Mouse (Mus musculus) liver, postnatal 0 days (tissue): ENCODE data around the gene Hist1h2bk. TPM values are rescaled to one million over a fixed set of nuclear protein-coding genes. Genes with fewer than 3 reads are reported as not detected.

Source experiments
- ATAC-seq: fragments of 200-750 bp; cut with Nextera tagmentation; 2 replicates; pipeline ENCODE4 v1.8.0; 2017; ENCODE audit warnings: mild to moderate bottlenecking, moderate library complexity
- DNase-seq: peaks from one replicate; pipeline ENCODE4 v3.0.0-alpha.2; 2016
- H3K27ac ChIP-seq: fragments of 300-500 bp; sonication (generic); 2 replicates; pipeline ENCODE4 v1.5.1; 2014; ENCODE audit warnings: antibody characterized with exemption, moderate library complexity, mild to moderate bottlenecking, low read depth
- H3K27me3 ChIP-seq: fragments of 300-500 bp; sonication (generic); 2 replicates; pipeline ENCODE4 v1.6.1; 2014; ENCODE audit warnings: low read length, control low read depth, mixed read lengths; ENCODE audit not compliant: insufficient read depth
- H3K36me3 ChIP-seq: fragments of 300-500 bp; sonication (generic); replicated peaks from 2 replicates; pipeline ENCODE4 v1.6.1; 2014; ENCODE audit warnings: mild to moderate bottlenecking, control low read depth, low read length, moderate library complexity, mixed read lengths; ENCODE audit not compliant: insufficient read depth
- H3K4me1 ChIP-seq: fragments of 300-500 bp; sonication (generic); 2 replicates; pipeline ENCODE4 v1.6.1; 2014; ENCODE audit warnings: antibody characterized with exemption, mild to moderate bottlenecking, control low read depth; ENCODE audit not compliant: insufficient read depth
- H3K4me2 ChIP-seq: fragments of 300-500 bp; sonication (generic); 2 replicates; pipeline ENCODE4 v1.6.1; 2014; ENCODE audit warnings: low read depth, mild to moderate bottlenecking, low read length, moderate library complexity, mixed read lengths
- H3K4me3 ChIP-seq: fragments of 300-500 bp; sonication (generic); 2 replicates; pipeline ENCODE4 v1.5.1; 2014; ENCODE audit warnings: low read depth, low read length
- H3K9ac ChIP-seq: fragments of 300-500 bp; sonication (generic); replicated peaks from 2 replicates; pipeline ENCODE4 v1.6.1; 2014; ENCODE audit warnings: mild to moderate bottlenecking, moderate library complexity
- H3K9me3 ChIP-seq: fragments of 300-500 bp; sonication (generic); 2 replicates; pipeline ENCODE4 v1.6.1; 2016; ENCODE audit warnings: mild to moderate bottlenecking, control low read depth, low read length, mixed read lengths
- CTCF ChIP-seq: sonication (generic); IDR thresholded peaks from 2 replicates; pipeline ENCODE4 v1.5.1; 2016; ENCODE audit warnings: antibody characterized with exemption, low read depth
- EP300 ChIP-seq: IDR thresholded peaks from 2 replicates; pipeline ENCODE4 v1.6.1; 2016; ENCODE audit warnings: antibody characterized with exemption, low read depth, mild to moderate bottlenecking
- WGBS: fragments of 180-500 bp; shearing (Covaris S2); extraction: QIAGEN DNeasy Blood & Tissue Kit; methylation state at CpG from one replicate; pipeline ENCODE4 v1.1.7; 2014; ENCODE audit not compliant: insufficient replicate concordance; 5-methylcytosine and 5-hydroxymethylcytosine counted together
- polyA plus RNA-seq: library from polyadenylated mRNA; unstranded; fragments of >200 nt; fragmentation: Nextera tagmentation; extraction: Ambion mirVana; gene quantifications from 2 replicates; pipeline ENCODE4 v1.2.1, GENCODE M21; 2015

Gene Hist1h2bk
- polyA plus RNA-seq, 1 experiment from 2014 or later: 2.2 TPM

DNA sequence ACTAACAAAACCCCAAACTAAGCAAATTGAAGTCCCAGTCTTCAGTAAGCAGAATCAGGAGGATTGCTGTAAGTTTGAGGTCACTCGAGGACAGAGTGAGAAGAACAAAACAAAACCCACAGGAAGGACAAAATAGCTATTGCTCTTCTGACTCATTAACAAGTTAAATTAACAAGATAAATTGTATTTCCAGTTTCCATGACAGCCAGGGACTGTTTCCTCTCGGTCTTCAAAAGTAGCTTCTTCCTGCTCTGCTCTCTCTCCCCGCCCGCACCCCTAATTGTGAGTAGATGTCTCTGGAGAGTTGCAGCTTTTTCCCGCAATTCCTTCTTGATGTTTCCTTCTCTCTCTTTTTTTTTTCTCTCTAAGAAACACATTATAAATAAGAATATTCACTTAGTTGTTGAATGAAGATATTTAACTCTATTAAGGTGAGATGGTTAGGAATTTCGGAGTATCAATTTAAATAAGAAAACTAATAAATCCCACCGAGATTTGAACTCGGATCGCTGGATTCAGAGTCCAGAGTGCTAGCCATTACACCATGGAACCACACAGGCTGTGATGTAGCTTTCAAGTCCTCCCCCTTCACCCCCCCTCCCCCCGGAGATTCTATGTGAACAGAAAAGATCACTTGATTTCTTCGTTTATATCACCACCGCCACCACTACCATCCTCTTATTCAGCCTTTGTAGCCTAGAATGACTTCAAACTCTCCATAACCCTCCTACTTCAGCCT lies 39.4 kb upstream of the Hist1h2bk start:
- 3% methylated on average over 12 of the region's 12 CpGs for WGBS
- ATAC-seq: no peak
- DNase-seq: peak; percentile 59
- Histone ChIP-seq H3K4me1 (peaks cover 20% of the 10 kb centered on the region), H3K27me3 (peaks cover 65% of the 10 kb centered on the region), H3K36me3 (no peaks in the 10 kb centered on the region), H3K9ac (no peak overlapping the region), H3K4me2 (peak overlapping the region; percentile 66), H3K9me3 (no peaks in the 10 kb centered on the region), H3K27ac (no peak overlapping the region), H3K4me3 (peak overlapping the region; percentile 44)
- no peak for TF ChIP-seq EP300
- TF ChIP-seq CTCF: no peak

GRCm38 (mm10) chr13:21996840-21997185 lies 38.9 kb upstream of the Hist1h2bk start:
- H3K9ac ChIP-seq: no peak overlapping the region
- no peak for DNase-seq
- peaks cover 66% of the 10 kb centered on the region for H3K27me3 ChIP-seq
- no peaks in the 10 kb centered on the region for H3K9me3 ChIP-seq
- peaks cover 20% of the 10 kb centered on the region for H3K4me1 ChIP-seq
- no peaks in the 10 kb centered on the region for H3K36me3 ChIP-seq
- TF ChIP-seq EP300 (no peak), CTCF (no peak)
- peak overlapping the region; percentile 66 for H3K4me2 ChIP-seq
- ATAC-seq: no peak
- no peak overlapping the region for H3K27ac ChIP-seq
- peak overlapping the region; percentile 9; the same call in 1 of the 2 replicates for H3K4me3 ChIP-seq
- 2% methylated on average over 13 of the region's 13 CpGs for WGBS

- 7% methylated on average over 21 of the region's 21 CpGs for WGBS
- Histone ChIP-seq H3K36me3 (no peaks in the 10 kb centered on the region), H3K4me2 (peak overlapping the region; percentile 66), H3K27ac (no peak overlapping the region), H3K4me1 (peaks cover 20% of the 10 kb centered on the region), H3K9ac (no peak overlapping the region), H3K27me3 (peaks cover 66% of the 10 kb centered on the region), H3K4me3 (peak overlapping the region; percentile 9; the same call in 1 of the 2 replicates), H3K9me3 (no peaks in the 10 kb centered on the region)
- ATAC-seq: no peak
- TF ChIP-seq EP300 (no peak), CTCF (no peak)
- no peak for DNase-seq
Observed at GRCm38 (mm10) chr13:21997201-21997820, 38.4 kb upstream of the Hist1h2bk start.

DNA sequence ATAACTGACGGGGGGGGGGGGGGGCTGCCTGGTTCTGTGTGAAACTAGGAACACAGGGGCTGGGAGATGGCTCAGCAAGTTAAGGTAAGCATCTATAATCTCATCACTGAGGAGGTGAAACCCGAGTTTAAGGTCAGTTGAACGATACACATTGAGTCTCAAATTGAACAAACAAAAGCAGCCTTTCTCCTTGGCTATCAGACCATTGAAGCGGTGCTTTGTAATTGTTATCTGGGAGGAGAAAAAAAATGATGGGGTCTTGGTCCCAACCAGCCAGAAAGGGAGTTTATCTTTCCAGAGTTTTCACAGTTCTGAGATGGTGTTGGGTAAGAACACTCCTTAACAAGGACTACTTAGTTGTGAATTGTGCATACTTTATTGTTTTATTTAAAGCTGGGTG lies 37.8 kb upstream of the Hist1h2bk start:
- ATAC-seq (no peak), DNase-seq (no peak)
- Histone ChIP-seq H3K9ac (no peak overlapping the region), H3K4me1 (peaks cover 20% of the 10 kb centered on the region), H3K27ac (no peak overlapping the region), H3K36me3 (no peaks in the 10 kb centered on the region), H3K4me3 (no peak overlapping the region), H3K27me3 (peaks cover 66% of the 10 kb centered on the region), H3K4me2 (no peak overlapping the region), H3K9me3 (no peaks in the 10 kb centered on the region)
- TF ChIP-seq CTCF: no peak
- no peak for TF ChIP-seq EP300
- WGBS: 15% methylated on average over 4 of the region's 4 CpGs

- H3K9ac ChIP-seq: no peak overlapping the region
- peaks cover 20% of the 10 kb centered on the region for H3K4me1 ChIP-seq
- H3K9me3 ChIP-seq: no peaks in the 10 kb centered on the region
- TF ChIP-seq EP300: no peak
- TF ChIP-seq CTCF: no peak
- peaks cover 66% of the 10 kb centered on the region for H3K27me3 ChIP-seq
- DNase-seq (no peak), ATAC-seq (no peak)
- 41% methylated on average over 3 of the region's 3 CpGs for WGBS
- no peak overlapping the region for H3K4me2 ChIP-seq
- no peak overlapping the region for H3K4me3 ChIP-seq
- H3K36me3 ChIP-seq: no peaks in the 10 kb centered on the region
- H3K27ac ChIP-seq: no peak overlapping the region
Observed at GRCm38 (mm10) chr13:21998412-21998811, 37.3 kb upstream of the Hist1h2bk start.

GRCm38 (mm10) chr13:21999147-21999546 lies 36.5 kb upstream of the Hist1h2bk start:
- H3K27ac ChIP-seq: no peak overlapping the region
- peaks cover 20% of the 10 kb centered on the region for H3K4me1 ChIP-seq
- no peaks in the 10 kb centered on the region for H3K36me3 ChIP-seq
- H3K9me3 ChIP-seq: no peaks in the 10 kb centered on the region
- TF ChIP-seq EP300 (no peak), CTCF (no peak)
- 58% methylated on average over 4 of the region's 4 CpGs for WGBS
- no peak overlapping the region for H3K4me3 ChIP-seq
- no peak overlapping the region for H3K4me2 ChIP-seq
- peaks cover 66% of the 10 kb centered on the region for H3K27me3 ChIP-seq
- no peak overlapping the region for H3K9ac ChIP-seq
- DNase-seq (no peak), ATAC-seq (no peak)
